Mouse (Mus musculus): Measurements from ENCODE around the gene Coa6.
A peak's percentile ranks its signal among the peaks of the same experiment; 100 is the strongest.

Coa6 gene

DNA sequence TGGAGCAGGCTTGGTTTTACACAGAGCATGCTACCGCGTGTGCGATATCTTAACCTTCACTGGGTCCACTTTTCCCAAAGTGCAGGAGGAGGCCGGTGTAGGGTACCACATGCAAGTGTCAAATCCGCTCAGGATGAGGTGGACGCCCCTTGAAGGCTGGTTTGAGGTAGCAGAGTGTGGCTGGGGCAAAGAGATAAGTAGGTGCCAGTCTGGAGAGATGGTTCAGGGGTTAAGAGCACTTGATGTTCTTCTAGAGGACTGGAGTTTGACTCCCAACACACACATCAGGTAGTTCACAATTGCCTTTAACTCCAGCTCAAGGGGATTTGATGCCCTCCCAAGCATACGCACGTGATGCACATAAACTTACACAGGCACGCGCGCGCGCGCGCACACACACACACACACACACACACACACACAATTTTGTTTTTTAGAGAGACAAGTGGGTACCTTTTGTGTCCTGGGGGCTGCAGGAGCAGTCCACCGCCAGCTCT, 51.5 kb downstream of the Coa6 start:
- DNase-seq, result no peak

DNA sequence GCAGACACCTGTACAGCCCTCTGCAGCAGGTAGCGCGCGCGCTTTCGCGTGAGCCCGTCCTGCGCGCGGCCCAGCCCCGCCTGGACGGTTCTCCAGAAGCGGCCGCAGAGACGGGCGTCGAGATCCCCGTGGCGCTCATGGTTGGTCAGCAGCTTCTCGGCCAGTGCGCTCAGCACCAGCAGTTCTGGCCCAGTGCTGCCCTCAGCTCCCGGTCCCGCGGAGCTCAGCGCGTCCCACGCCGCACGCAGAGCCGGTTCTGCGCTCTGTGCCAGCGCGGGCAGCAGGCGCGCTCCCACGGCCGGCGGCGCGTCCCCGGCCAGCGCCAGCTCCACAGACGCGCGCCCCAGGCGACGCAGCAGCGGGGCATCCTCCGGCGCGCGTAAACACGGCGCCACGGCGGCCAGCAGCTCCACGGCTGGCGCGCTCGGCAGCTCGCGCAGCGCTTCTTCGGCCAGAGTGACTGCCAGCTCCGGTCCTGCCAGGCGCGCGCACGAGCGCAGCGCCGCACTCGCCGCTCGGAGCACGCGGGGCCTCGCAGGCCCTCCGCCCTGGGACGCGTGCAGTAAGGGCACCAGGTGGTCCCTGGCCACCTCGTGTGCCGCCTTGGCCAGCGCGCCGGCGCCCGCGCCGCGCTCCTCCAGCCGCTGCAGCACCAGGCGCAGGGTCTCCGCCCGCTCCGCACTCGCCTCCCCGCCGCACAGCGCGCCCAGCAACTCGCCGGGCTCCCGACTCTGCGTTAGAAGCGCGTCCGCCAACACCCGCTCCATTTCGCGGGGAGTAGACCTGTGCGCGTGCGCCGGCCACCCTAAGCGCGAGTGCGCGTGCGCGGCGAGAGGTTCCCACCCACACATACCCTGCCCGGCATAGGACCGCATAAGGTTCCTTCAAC, 52.2 kb downstream of the Coa6 start, which contains the start of gene Tarbp1:
Gene Tarbp1, minus strand, starts transcription at position 767 of the 889 bp plus-strand sequence.
- DNase-seq, result peak; percentile 94

Data from kidney, postnatal 10 days (tissue).